Mouse (Mus musculus) frontal cortex, adult (tissue): ENCODE measurements around the gene Clcnka.

Source experiments
- ATAC-seq: cut with Nextera tagmentation; 2 replicates; pipeline ENCODE4 v1.9.2; 2017; ENCODE audit warnings: mild to moderate bottlenecking, moderate library complexity, mixed read lengths; ENCODE audit not compliant: low TSS enrichment

The Clcnka gene

GRCm38 (mm10) chr4:141398545-141398944 lies at the start of gene Clcnka:
Clcnka (minus strand) TSS chr4:141398724.
- no peak for ATAC-seq

DNA sequence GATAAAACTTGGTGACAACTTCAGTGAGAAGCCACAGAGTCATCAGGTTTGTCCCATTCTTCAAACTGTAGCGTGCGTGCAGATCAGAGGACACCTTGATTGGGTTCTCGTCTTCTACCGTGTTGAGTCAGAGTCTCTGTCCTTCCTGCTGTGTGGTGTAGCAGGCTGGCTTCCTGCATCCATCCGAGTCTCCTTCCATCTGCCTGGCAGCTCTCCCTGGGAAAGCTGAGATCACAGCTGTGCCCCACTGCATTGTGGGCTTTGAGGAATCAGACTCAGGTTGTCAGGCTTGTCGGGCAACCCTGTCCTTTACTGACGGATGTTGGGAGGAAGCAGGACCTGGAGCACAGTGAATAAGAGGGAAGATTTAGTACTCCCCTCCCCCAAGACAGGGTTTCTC lies 47.7 kb upstream of the Clcnka start:
- no peak for ATAC-seq

- ATAC-seq = peak; percentile 5; the same call in 1 of the 2 replicates
Measured at GRCm38 (mm10) chr4:141445328-141445720, 46.8 kb upstream of the Clcnka start.

DNA sequence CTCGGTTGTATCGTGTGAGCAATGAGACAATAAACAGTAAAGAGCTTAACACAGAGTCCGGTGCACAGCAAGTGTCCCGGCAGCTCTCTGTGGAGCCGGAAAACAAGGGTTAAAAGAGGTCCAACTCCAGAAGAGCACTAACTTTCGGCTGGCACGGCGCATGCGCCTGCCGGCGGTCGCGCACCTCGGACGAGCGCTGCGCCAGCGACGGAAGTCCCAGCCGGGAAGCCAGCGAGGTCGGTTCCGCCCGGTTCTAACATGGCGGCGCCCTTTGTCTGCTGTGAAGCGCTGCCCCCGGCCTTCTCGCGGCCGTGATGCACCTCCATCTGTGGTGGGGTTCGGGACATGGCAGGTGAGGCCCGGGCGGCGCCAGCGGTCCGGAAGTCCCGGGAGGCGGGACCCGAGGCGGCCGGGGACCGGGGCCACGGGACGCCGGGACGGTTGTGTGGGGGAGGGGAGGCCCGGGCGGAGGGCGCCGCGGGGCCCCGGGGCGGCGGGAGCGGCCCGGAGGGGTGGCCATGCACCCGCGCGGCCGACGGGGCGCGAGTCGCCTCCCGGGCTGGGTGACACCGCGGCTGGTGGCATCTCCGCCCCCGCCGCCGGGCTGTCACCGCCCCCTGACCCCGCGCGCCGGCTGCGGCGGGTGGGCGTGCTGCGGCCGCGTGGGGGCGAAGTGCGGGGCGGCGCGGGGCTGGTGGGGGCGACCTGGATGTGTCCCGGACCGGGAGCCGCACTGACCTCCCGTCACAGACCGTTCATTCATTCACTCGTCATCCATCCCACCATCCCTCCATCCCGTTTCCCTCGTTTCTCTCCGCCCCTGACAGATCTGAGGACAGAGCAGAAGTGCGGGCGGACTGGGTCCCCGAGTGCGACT lies 46.2 kb upstream of the Clcnka start, which contains the start of gene Zbtb17:
TSS of gene Zbtb17 (plus strand) at position 204 of the 877 bp plus-strand sequence.
- ATAC-seq = peak; percentile 93

GRCm38 (mm10) chr4:141443641-141444429 lies 45.3 kb upstream of the Clcnka start:
- ATAC-seq = no peak

DNA sequence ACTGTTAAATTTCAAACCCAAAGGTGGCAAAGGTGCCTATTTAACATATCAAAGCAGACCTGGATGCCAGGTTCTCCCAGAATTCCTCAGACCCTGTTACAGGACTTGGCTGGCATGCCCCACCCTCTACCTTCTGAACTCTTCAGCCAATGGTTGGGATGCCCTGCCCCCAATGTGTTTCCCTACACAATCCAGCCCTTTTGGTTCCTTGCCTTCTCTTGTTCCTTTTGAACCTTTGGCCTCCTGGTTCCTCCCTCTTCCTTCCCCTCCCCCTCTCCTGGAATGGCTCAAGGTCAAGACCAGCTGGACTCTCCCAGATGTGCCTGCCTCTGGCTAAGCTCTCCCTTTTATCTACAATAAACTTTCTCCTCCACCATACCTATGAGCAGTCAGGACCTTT lies 42.4 kb upstream of the Clcnka start:
- ATAC-seq = no peak

DNA sequence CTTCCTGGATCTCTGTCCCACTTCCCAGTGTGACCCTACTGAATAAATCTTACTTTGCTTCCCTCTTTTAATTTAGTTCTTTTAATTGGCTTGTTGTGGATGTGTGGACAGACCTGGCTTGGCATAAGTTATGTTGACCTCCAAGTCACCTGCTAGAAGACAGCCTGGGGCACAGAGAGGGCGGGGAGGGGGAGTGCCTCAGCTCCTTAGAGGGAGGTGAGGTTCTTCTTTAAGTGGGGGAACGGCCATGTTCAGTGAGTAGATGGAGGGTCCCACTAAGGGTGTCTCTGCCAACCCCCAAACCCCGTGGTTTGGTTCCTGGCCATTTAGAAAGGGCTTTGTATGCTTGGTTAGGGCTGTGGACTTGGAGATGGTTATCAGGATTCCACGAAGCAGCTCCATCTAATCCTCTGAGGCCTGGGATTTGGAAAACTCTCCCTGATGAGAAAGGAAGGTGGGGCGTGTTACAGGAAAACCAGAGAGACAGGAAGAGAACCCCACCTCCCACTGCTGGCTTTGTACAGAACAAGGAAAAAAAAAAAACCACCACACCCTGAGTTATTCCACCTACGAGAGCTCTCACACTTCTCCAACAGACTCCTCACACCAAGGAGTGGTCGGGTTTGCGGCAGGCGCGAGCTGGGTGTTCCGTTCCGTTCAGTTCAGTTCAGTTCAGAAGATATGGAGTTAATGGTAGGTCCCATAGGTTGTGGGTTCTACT lies 40.7 kb upstream of the Clcnka start:
- peak; percentile 31; the same call in 1 of the 2 replicates for ATAC-seq

DNA sequence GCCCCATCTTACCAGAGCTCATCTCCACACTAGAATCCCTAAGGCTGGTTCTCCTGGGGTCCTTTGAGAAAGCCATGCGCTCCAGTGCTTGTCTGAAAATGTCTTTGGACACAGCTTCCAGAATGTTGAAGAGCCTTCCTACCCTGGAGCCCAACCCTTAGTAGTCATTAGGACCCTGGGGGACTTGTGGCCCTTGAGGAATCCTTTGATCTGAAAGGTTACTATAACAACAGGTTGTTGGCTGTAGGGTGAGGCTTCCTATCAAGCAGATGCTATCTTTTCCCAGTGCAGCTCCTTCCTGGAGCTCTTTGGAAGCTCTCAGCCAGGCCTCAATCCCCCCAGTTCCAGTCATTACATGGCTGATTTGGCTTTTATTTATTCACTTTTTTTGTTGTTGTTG lies 37.5 kb upstream of the Clcnka start, which contains the start of gene Srarp:
TSS of gene Srarp (minus strand) at position 132 of the 400 bp plus-strand sequence.
- ATAC-seq = no peak

- no peak for ATAC-seq
Measured at GRCm38 (mm10) chr4:141433191-141433590, 34.7 kb upstream of the Clcnka start.

GRCm38 (mm10) chr4:141432666-141433065 lies 34.1 kb upstream of the Clcnka start:
- no peak for ATAC-seq

GRCm38 (mm10) chr4:141430997-141431396 lies 32.5 kb upstream of the Clcnka start:
- no peak for ATAC-seq

- no peak for ATAC-seq
Measured at GRCm38 (mm10) chr4:141429847-141430246, 31.3 kb upstream of the Clcnka start.

GRCm38 (mm10) chr4:141429381-141429780 lies 30.9 kb upstream of the Clcnka start:
- ATAC-seq = no peak

DNA sequence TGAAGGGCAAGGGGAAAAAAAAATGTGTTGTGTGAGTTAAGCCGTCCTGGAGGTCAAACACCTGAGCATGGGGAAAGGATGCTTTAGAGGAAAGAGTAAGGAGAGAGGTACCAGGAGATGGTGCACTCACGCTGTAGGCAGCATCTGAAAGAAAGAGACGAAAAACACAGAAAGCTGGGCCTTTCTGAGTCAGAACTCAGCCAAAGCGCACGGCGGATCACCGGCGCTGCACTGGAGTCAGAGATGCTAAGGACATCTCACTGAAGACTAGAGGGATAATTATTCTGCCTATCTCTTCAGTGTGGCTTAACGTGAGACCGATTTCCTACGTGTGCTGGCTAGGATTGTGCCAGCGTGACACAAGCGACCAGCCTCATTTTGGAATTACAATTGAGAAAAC lies 29.4 kb upstream of the Clcnka start:
- ATAC-seq = no peak

GRCm38 (mm10) chr4:141426796-141427745 lies 28.5 kb upstream of the Clcnka start:
- ATAC-seq = no peak

- peak; percentile 92 for ATAC-seq
Measured at GRCm38 (mm10) chr4:141425484-141426479, 27.3 kb upstream of the Clcnka start.

GRCm38 (mm10) chr4:141423691-141424431 lies 25.3 kb upstream of the Clcnka start:
- ATAC-seq = no peak

- ATAC-seq = no peak
Measured at GRCm38 (mm10) chr4:141423288-141423687, 24.8 kb upstream of the Clcnka start.

GRCm38 (mm10) chr4:141422841-141423240 lies 24.3 kb upstream of the Clcnka start:
- no peak for ATAC-seq
